Mouse (Mus musculus): ENCODE data around the gene Lim2.

Lim2 gene

GRCm38 (mm10) chr7:43443917-43444293, 16.4 kb downstream of the Lim2 start, which contains the start of the genes Etfb and Gm45233:
Etfb (plus strand) TSS chr7:43444083.
Gm45233 (plus strand) TSS chr7:43444128.
- DNase-seq (ENCODE audit: low spot score): peak; percentile 83

- no peak for DNase-seq (ENCODE audit: low spot score)
These were observed 20.3 kb downstream of the Lim2 start for GRCm38 (mm10) chr7:43447801-43448200.

GRCm38 (mm10) chr7:43448246-43448645, 20.8 kb downstream of the Lim2 start:
- DNase-seq (ENCODE audit: low spot score): no peak

GRCm38 (mm10) chr7:43449811-43450210, 22.3 kb downstream of the Lim2 start:
- no peak for DNase-seq (ENCODE audit: low spot score)

GRCm38 (mm10) chr7:43451726-43452125, 24.3 kb downstream of the Lim2 start:
- DNase-seq (ENCODE audit: low spot score): no peak

GRCm38 (mm10) chr7:43452609-43453008, 25.1 kb downstream of the Lim2 start:
- no peak for DNase-seq (ENCODE audit: low spot score)

- DNase-seq (ENCODE audit: low spot score): no peak
These were observed 26.3 kb downstream of the Lim2 start for GRCm38 (mm10) chr7:43453599-43454355.

- DNase-seq (ENCODE audit: low spot score): no peak
These were observed 26.9 kb downstream of the Lim2 start for GRCm38 (mm10) chr7:43454371-43454770.

GRCm38 (mm10) chr7:43462851-43463250, 35.4 kb downstream of the Lim2 start, which contains the start of gene Vsig10l:
Vsig10l (plus strand) TSS chr7:43463151.
- no peak for DNase-seq (ENCODE audit: low spot score)

GRCm38 (mm10) chr7:43463976-43464375, 36.5 kb downstream of the Lim2 start:
- no peak for DNase-seq (ENCODE audit: low spot score)

GRCm38 (mm10) chr7:43464864-43465343, 37.4 kb downstream of the Lim2 start:
- DNase-seq (ENCODE audit: low spot score): no peak

GRCm38 (mm10) chr7:43465344-43466098, 38.1 kb downstream of the Lim2 start:
- DNase-seq (ENCODE audit: low spot score): peak; percentile 80

GRCm38 (mm10) chr7:43466099-43466694, 38.7 kb downstream of the Lim2 start:
- DNase-seq (ENCODE audit: low spot score): peak; percentile 82

GRCm38 (mm10) chr7:43470373-43470772, 42.9 kb downstream of the Lim2 start:
- no peak for DNase-seq (ENCODE audit: low spot score)

- no peak for DNase-seq (ENCODE audit: low spot score)
These were observed 48.2 kb downstream of the Lim2 start for GRCm38 (mm10) chr7:43475706-43476105.

- DNase-seq (ENCODE audit: low spot score): no peak
These were observed 48.9 kb downstream of the Lim2 start for GRCm38 (mm10) chr7:43476376-43476775.

- no peak for DNase-seq (ENCODE audit: low spot score)
These were observed 53.7 kb downstream of the Lim2 start for GRCm38 (mm10) chr7:43481191-43481590.

GRCm38 (mm10) chr7:43482090-43482716, 54.7 kb downstream of the Lim2 start:
- no peak for DNase-seq (ENCODE audit: low spot score)

- no peak for DNase-seq (ENCODE audit: low spot score)
These were observed 55.8 kb downstream of the Lim2 start for GRCm38 (mm10) chr7:43483236-43483635.
